Mouse (Mus musculus) spleen, postnatal 14 days (tissue): ENCODE results near the gene Prickle4.
"Not testable (repeated sequence)": the region's sequence is repeated elsewhere in the genome, so short reads cannot be mapped to it uniquely, and the experiment has no call there.

Experiments used
- DNase-seq, 2 experiments: peaks; one replicate each; pipeline ENCODE4 v3.0.0; 2021 to 2022; ENCODE audit warnings: low spot score in 2 of 2

Prickle4 gene

GRCm38 (mm10) chr17:47669166-47669565, 25.4 kb downstream of the Prickle4 start:
- no peak for DNase-seq

GRCm38 (mm10) chr17:47664474-47664873, 30.1 kb downstream of the Prickle4 start:
- no peak for DNase-seq

GRCm38 (mm10) chr17:47663009-47663713, 31.4 kb downstream of the Prickle4 start:
- DNase-seq: no peak

GRCm38 (mm10) chr17:47658741-47659243, 35.7 kb downstream of the Prickle4 start:
- no peak for DNase-seq

GRCm38 (mm10) chr17:47657901-47658300, 36.6 kb downstream of the Prickle4 start:
- no peak for DNase-seq

GRCm38 (mm10) chr17:47655697-47656096, 38.8 kb downstream of the Prickle4 start:
- DNase-seq: no peak

- not testable (repeated sequence) for DNase-seq
These were observed 40.2 kb downstream of the Prickle4 start for GRCm38 (mm10) chr17:47654346-47654745.

- DNase-seq: no peak
These were observed 42.6 kb downstream of the Prickle4 start for GRCm38 (mm10) chr17:47651953-47652352.

GRCm38 (mm10) chr17:47648966-47649365, 45.6 kb downstream of the Prickle4 start:
- DNase-seq: no peak

- DNase-seq: peak; percentile 33 to 57
These were observed 47.9 kb downstream of the Prickle4 start for GRCm38 (mm10) chr17:47646683-47647082.

GRCm38 (mm10) chr17:47642992-47643391, 51.5 kb downstream of the Prickle4 start:
- DNase-seq: no peak
